Mouse (Mus musculus) right cerebral cortex, postnatal 4 days (tissue): ENCODE data around the gene Rap1b.

Experiments
- DNase-seq: peaks from one replicate; pipeline ENCODE4 v3.0.0-alpha.2; 2022

Gene Rap1b

GRCm38 (mm10) chr10:117767286-117768140, 78.3 kb downstream of the Rap1b start:
- no peak for DNase-seq

GRCm38 (mm10) chr10:117766896-117767160, 79.0 kb downstream of the Rap1b start:
- no peak for DNase-seq

GRCm38 (mm10) chr10:117766111-117766895, 79.5 kb downstream of the Rap1b start:
- no peak for DNase-seq

GRCm38 (mm10) chr10:117765116-117765894, 80.5 kb downstream of the Rap1b start:
- no peak for DNase-seq

- no peak for DNase-seq
These were observed 81.2 kb downstream of the Rap1b start for GRCm38 (mm10) chr10:117764598-117764997.
